Mouse (Mus musculus): Measurements from ENCODE around the gene Parpbp. TPM values are rescaled to one million over a fixed set of nuclear protein-coding genes. Genes with fewer than 3 reads are reported as not detected.

The Parpbp gene
- total RNA-seq (2012; rRNA removed), result 19.8 and 23.2 TPM in 2 replicates
- 35.0 and 44.6 TPM in 2 replicates for total RNA-seq (2014; rRNA removed)
- polyA plus RNA-seq (2012; ENCODE audit: insufficient read length, low read depth), result 16.9 and 19.5 TPM in 2 replicates

DNA sequence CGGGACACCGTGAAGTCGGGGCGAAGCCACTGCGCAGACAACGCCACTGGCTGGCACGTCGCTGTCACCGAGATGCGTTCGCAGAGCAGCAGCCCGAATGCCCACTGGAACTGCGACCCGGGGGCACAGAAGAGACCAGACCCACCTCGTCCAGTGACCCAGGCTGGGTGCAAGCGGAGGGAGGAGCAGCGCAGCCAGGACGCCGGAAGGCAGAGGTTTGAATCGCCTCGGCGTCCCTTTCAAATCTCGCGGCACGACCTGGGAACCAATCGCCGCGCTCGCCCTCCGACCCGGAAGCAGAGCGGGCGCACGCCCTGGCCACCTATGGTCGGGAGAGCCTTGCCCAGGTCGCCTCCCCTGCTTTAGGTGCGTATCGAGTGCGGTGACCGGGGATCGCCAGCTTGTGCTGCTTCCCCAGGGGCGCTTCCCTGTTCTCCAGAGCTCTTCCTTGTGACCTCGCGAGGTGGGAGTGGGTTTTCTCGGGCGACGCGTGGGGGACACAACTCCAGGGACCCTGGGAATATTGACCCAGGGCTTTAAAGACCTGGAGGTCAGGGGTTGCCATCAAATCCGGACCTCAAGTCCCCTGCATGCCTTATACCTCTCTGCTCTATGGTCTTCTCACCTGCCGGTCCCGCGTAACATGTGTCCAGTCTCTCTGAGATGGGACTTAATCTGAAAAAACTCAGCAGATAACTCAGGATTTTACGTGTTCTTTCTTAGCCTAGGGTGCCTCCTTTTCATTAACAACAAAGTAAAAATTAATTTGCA is at the start of gene Parpbp, which contains the start of gene Nup37:
Parpbp (minus strand) TSS at position 235 of the 771 bp plus-strand sequence.
Nup37 (plus strand) TSS at position 286 of the 771 bp plus-strand sequence.
- Histone ChIP-seq H3K27me3 (replicated peaks) (no peaks in the 10 kb centered on the region), H3K4me3 (replicated peaks in 1 of 3; ENCODE audit: low read depth in 2 of 3, low read length in 2 of 3, poor library complexity in 1 of 3) (peak within 1 kb of the TSS; percentile 85 to 96 (median 88)), H3K79me2 (replicated peaks; ENCODE audit: control insufficient read depth, extremely low read depth, insufficient read depth, poor library complexity, severe bottlenecking) (peaks cover 34% of the 10 kb centered on the region), H3K36me3 (replicated peaks in 1 of 2; ENCODE audit: control insufficient read depth in 1 of 2, insufficient read depth in 1 of 2, low read length in 1 of 2) (peaks cover 18 to 57% of the 10 kb centered on the region in 2 experiments), H3K4me1 (ENCODE audit: control insufficient read depth in 1 of 2, insufficient read depth in 2 of 2) (peaks cover 8 to 35% of the 10 kb centered on the region in 2 experiments), H3K9ac (ENCODE audit: insufficient read depth, low read depth) (peak within 1 kb of the TSS; percentile 70), H3K4me2 (ENCODE audit: insufficient read depth, low read depth, poor library complexity, severe bottlenecking) (peak within 1 kb of the TSS; percentile 96), H3K27ac (ENCODE audit: insufficient read depth, low read depth) (no peak within 1 kb of the TSS), H3K9me3 (replicated peaks; ENCODE audit: low read length) (no peaks in the 10 kb centered on the region)
- TF ChIP-seq MXI1 (IDR thresholded peaks at IDR 0.05; ENCODE audit: low read depth, low read length), result peak; percentile 92
- no peak for TF ChIP-seq EP300 (IDR thresholded peaks at IDR 0.05; ENCODE audit: low read length)
- TF ChIP-seq KAT2A (IDR thresholded peaks at IDR 0.05; ENCODE audit: insufficient replicate concordance, low read length), result peak; percentile 84; the same call in 1 of the 2 replicates
- TF ChIP-seq USF1 (IDR thresholded peaks at IDR 0.05; ENCODE audit: low read depth, low read length), result no peak
- TF ChIP-seq MEF2A (IDR thresholded peaks at IDR 0.05; ENCODE audit: borderline replicate concordance, low read depth, low read length), result peak; percentile 46; the same call in 1 of the 2 replicates
- no peak for TF ChIP-seq CHD1 (IDR thresholded peaks at IDR 0.05; ENCODE audit: low read depth, low read length)
- no peak for TF ChIP-seq CTCF (conservative IDR thresholded peaks at IDR 0.05 in 1 of 2, IDR thresholded peaks at IDR 0.05 in 1 of 2; ENCODE audit: low read depth in 2 of 2, low read length in 2 of 2)
- TF ChIP-seq NELFE (IDR thresholded peaks at IDR 0.05; ENCODE audit: low read depth, low read length), result peak; percentile 94
- no peak for TF ChIP-seq RAD21 (IDR thresholded peaks at IDR 0.05; ENCODE audit: low read depth, low read length)
- no peak for TF ChIP-seq ZKSCAN1 (IDR thresholded peaks at IDR 0.05; ENCODE audit: borderline replicate concordance, low read depth, low read length)
- no peak; the same call in 1 of the 2 replicates for TF ChIP-seq GABPA (IDR thresholded peaks at IDR 0.05; ENCODE audit: insufficient replicate concordance, low read depth, low read length)
- TF ChIP-seq USF2 (conservative IDR thresholded peaks at IDR 0.05; ENCODE audit: low read depth, low read length), result no peak
- peak; percentile 98 for TF ChIP-seq SIN3A (IDR thresholded peaks at IDR 0.05; ENCODE audit: low read length)
- no peak for TF ChIP-seq JUN (IDR thresholded peaks at IDR 0.05; ENCODE audit: insufficient read depth, low read depth, low read length)
- TF ChIP-seq MAZ (IDR thresholded peaks at IDR 0.05; ENCODE audit: low read depth, low read length), result no peak
- TF ChIP-seq ZC3H11A (IDR thresholded peaks at IDR 0.05; ENCODE audit: low read depth, low read length), result no peak
- peak; percentile 28; the same call in 1 of the 2 replicates for TF ChIP-seq BHLHE40 (IDR thresholded peaks at IDR 0.05; ENCODE audit: low read depth, low read length)
- peak; percentile 72; the same call in 1 of the 2 replicates for TF ChIP-seq POLR2AphosphoS2 (IDR thresholded peaks at IDR 0.05; ENCODE audit: low read depth, low read length)
- peak; percentile 74; the same call in 1 of the 2 replicates for TF ChIP-seq MYC (IDR thresholded peaks at IDR 0.05; ENCODE audit: low read depth, low read length)
- no peak for TF ChIP-seq ETS1 (conservative IDR thresholded peaks at IDR 0.05; ENCODE audit: low read depth, low read length)
- peak; percentile 92 for TF ChIP-seq POLR2A (IDR thresholded peaks at IDR 0.05; ENCODE audit: low read depth, low read length)
- TF ChIP-seq IRF4 (IDR thresholded peaks at IDR 0.05; ENCODE audit: low read depth, low read length), result peak; percentile 28; the same call in 1 of the 2 replicates
- TF ChIP-seq SMC3 (IDR thresholded peaks at IDR 0.05; ENCODE audit: low read depth, low read length), result no peak
- no peak for TF ChIP-seq UBTF (IDR thresholded peaks at IDR 0.05; ENCODE audit: low read depth, low read length)
- TF ChIP-seq RCOR1 (conservative IDR thresholded peaks at IDR 0.05; ENCODE audit: low read depth, low read length), result no peak
- TF ChIP-seq CHD2 (IDR thresholded peaks at IDR 0.05; ENCODE audit: low read length), result peak; percentile 99
- peak; percentile 91 for TF ChIP-seq TCF12 (IDR thresholded peaks at IDR 0.05; ENCODE audit: low read depth, low read length)
- TF ChIP-seq E2F4 (IDR thresholded peaks at IDR 0.05; ENCODE audit: insufficient replicate concordance, low read depth, low read length), result peak; percentile 87; the same call in 1 of the 2 replicates
- no peak for TF ChIP-seq JUND (conservative IDR thresholded peaks at IDR 0.05; ENCODE audit: low read depth, low read length)
- TF ChIP-seq ELF1 (IDR thresholded peaks at IDR 0.05; ENCODE audit: low read depth, low read length), result peak; percentile 93
- no peak for TF ChIP-seq PAX5 (IDR thresholded peaks at IDR 0.05; ENCODE audit: low read length)
- TF ChIP-seq MAFK (IDR thresholded peaks at IDR 0.05; ENCODE audit: insufficient replicate concordance, low read length), result no peak
- TF ChIP-seq NRF1 (IDR thresholded peaks at IDR 0.05; ENCODE audit: low read depth, low read length), result peak; percentile 56; the same call in 1 of the 2 replicates
- TF ChIP-seq ZMIZ1 (IDR thresholded peaks at IDR 0.05; ENCODE audit: low read depth, low read length), result peak; percentile 88
- TF ChIP-seq TBP (conservative IDR thresholded peaks at IDR 0.05; ENCODE audit: low read depth, low read length), result peak; percentile 62; the same call in 1 of the 2 replicates
- peak; percentile 87 for TF ChIP-seq HCFC1 (IDR thresholded peaks at IDR 0.05; ENCODE audit: low read depth, low read length)
- peak; percentile 87 for TF ChIP-seq MAX (IDR thresholded peaks at IDR 0.05; ENCODE audit: low read length)
- no peak for TF ChIP-seq ZNF384 (IDR thresholded peaks at IDR 0.05; ENCODE audit: low read depth, low read length)
- peak; percentile 86 for DNase-seq (ENCODE audit: extremely low read depth)
- dilution Hi-C loops (cut with MboI; ENCODE audit: extremely low pct_ligation_motif_present, extremely low pct_unique_long_range_greater_than_20kb, low sequenced_read_pairs) (no loop called here), in situ Hi-C loops (cut with MboI; ENCODE audit: low pct_ligation_motif_present, low pct_unique_long_range_greater_than_20kb, low sequenced_read_pairs) (no loop called here)
